ENCODE assay signal across 23 mouse cellular contexts in genomic region chr17:90815306-90815705, GRCm38 (mm10).
"Had no signal": no experiment of that assay in that cellular context is flagged by ENCODE, and none has a peak within 500 bp of the region (broad histone marks: within the 10 kb centered on the region; RNA-seq: fewer than 3 reads in every experiment).

No protein-coding gene starts in this region.

- H3K27ac ChIP-seq: limb, embryonic 10.5 days; limb, embryonic 13.5 days; liver, embryonic 12.5 days; liver, embryonic 15.5 days; lung, embryonic 15.5 days; neural tube, embryonic 12.5 days; neural tube, embryonic 15.5 days had no signal

- DNase-seq: kidney, adult 11 months; kidney, adult 9 months; kidney, postnatal 14 days; kidney, postnatal 4 days; layer of hippocampus, adult 9-11 months; liver; lung, adult 18-20 months; lung, postnatal 10 days; lung, postnatal 4 days; midbrain, embryonic 14.5 days; right cerebral cortex, adult 18-20 months; right cerebral cortex, postnatal 14 days; right cerebral cortex, postnatal 4 days; spleen, adult 18-20 months; thymus, adult 18-20 months; thymus, postnatal 36 days had no signal

- H3K36me3 ChIP-seq: limb, embryonic 10.5 days; limb, embryonic 13.5 days; liver, embryonic 12.5 days; liver, embryonic 15.5 days; lung, embryonic 15.5 days; neural tube, embryonic 12.5 days; neural tube, embryonic 15.5 days had no signal

- H3K4me3 ChIP-seq: limb, embryonic 10.5 days; limb, embryonic 13.5 days; liver, embryonic 12.5 days; liver, embryonic 15.5 days; lung, embryonic 15.5 days; neural tube, embryonic 12.5 days; neural tube, embryonic 15.5 days had no signal

- H3K4me1 ChIP-seq: limb, embryonic 10.5 days; limb, embryonic 13.5 days; liver, embryonic 12.5 days; liver, embryonic 15.5 days; lung, embryonic 15.5 days; neural tube, embryonic 12.5 days; neural tube, embryonic 15.5 days had no signal

- ATAC-seq: liver, embryonic 12.5 days had no signal

- H3K27me3 ChIP-seq: limb, embryonic 13.5 days; liver, embryonic 12.5 days; liver, embryonic 15.5 days; lung, embryonic 15.5 days; neural tube, embryonic 12.5 days; neural tube, embryonic 15.5 days had no signal
